Mouse (Mus musculus): Measurements from ENCODE around the gene Nup160. TPM values are rescaled to one million over a fixed set of nuclear protein-coding genes. Genes with fewer than 3 reads are reported as not detected.
A peak's percentile ranks its signal among the peaks of the same experiment; 100 is the strongest.

Gene Nup160
- total and polyA plus RNA-seq, 2 experiments from 2014 or later = 10.9 to 21.6 TPM

- peaks cover 7% of the 10 kb centered on the region; the same call in 1 of the 2 replicates for H3K4me1 ChIP-seq (ENCODE audit: insufficient read depth)
- no peak for DNase-seq
- H3K4me3 ChIP-seq (ENCODE audit: low read depth, low read length) = no peak overlapping the region
- H3K4me2 ChIP-seq (ENCODE audit: low read depth) = no peak overlapping the region
- no peak overlapping the region for H3K9ac ChIP-seq
- H3K27me3 ChIP-seq (ENCODE audit: insufficient read depth, low read length) = no peaks in the 10 kb centered on the region
- TF ChIP-seq CTCF (IDR thresholded peaks at IDR 0.05; ENCODE audit: low read depth) = no peak
- H3K9me3 ChIP-seq (ENCODE audit: low read length) = no peaks in the 10 kb centered on the region
- WGBS = 93% methylated on average over 2 of the region's 2 CpGs
- no peaks in the 10 kb centered on the region for H3K36me3 ChIP-seq (ENCODE audit: insufficient read depth)
- H3K27ac ChIP-seq (ENCODE audit: low read depth, low read length) = no peak overlapping the region
- no peak for ATAC-seq
Measured at GRCm38 (mm10) chr2:90675488-90675887, 1.5 kb upstream of the Nup160 start.

GRCm38 (mm10) chr2:90678256-90679060 is 1.4 kb downstream of the Nup160 start:
- peak overlapping the region; percentile 62 for H3K4me3 ChIP-seq (ENCODE audit: low read depth, low read length)
- DNase-seq (peak; percentile 7), ATAC-seq (peak; percentile 18; the same call in 1 of the 2 replicates)
- peak overlapping the region; percentile 70 for H3K9ac ChIP-seq
- WGBS = 31% methylated on average over 26 of the region's 26 CpGs
- H3K27me3 ChIP-seq (ENCODE audit: insufficient read depth, low read length) = no peaks in the 10 kb centered on the region
- no peaks in the 10 kb centered on the region for H3K9me3 ChIP-seq (ENCODE audit: low read length)
- H3K4me2 ChIP-seq (ENCODE audit: low read depth) = peak overlapping the region; percentile 58
- TF ChIP-seq CTCF (IDR thresholded peaks at IDR 0.05; ENCODE audit: low read depth) = peak; percentile 62
- peak overlapping the region; percentile 93 for H3K27ac ChIP-seq (ENCODE audit: low read depth, low read length)
- H3K36me3 ChIP-seq (ENCODE audit: insufficient read depth) = no peaks in the 10 kb centered on the region
- peaks cover 8% of the 10 kb centered on the region; the same call in 1 of the 2 replicates for H3K4me1 ChIP-seq (ENCODE audit: insufficient read depth)

GRCm38 (mm10) chr2:90679061-90679810 is 2.2 kb downstream of the Nup160 start:
- Histone ChIP-seq H3K27me3 (ENCODE audit: insufficient read depth, low read length) (no peaks in the 10 kb centered on the region), H3K9ac (peak overlapping the region; percentile 70), H3K9me3 (ENCODE audit: low read length) (no peaks in the 10 kb centered on the region), H3K4me1 (ENCODE audit: insufficient read depth) (peaks cover 8% of the 10 kb centered on the region; the same call in 1 of the 2 replicates), H3K27ac (ENCODE audit: low read depth, low read length) (peak overlapping the region; percentile 93), H3K4me2 (ENCODE audit: low read depth) (peak overlapping the region; percentile 87), H3K36me3 (ENCODE audit: insufficient read depth) (0 out of 2 replicates have a peak, but pooled peaks cover 1% of the 10 kb centered on the region), H3K4me3 (ENCODE audit: low read depth, low read length) (peak overlapping the region; percentile 62)
- ATAC-seq = peak; percentile 99
- peak; percentile 94 for DNase-seq
- TF ChIP-seq CTCF (IDR thresholded peaks at IDR 0.05; ENCODE audit: low read depth) = peak; percentile 5; the same call in 1 of the 2 replicates
- WGBS = 3% methylated on average over 63 of the region's 63 CpGs

- no peaks in the 10 kb centered on the region for H3K4me1 ChIP-seq (ENCODE audit: insufficient read depth)
- ATAC-seq (no peak), DNase-seq (no peak)
- no peaks in the 10 kb centered on the region for H3K27me3 ChIP-seq (ENCODE audit: insufficient read depth, low read length)
- WGBS = 91% methylated on average over 4 of the region's 4 CpGs
- H3K36me3 ChIP-seq (ENCODE audit: insufficient read depth) = peaks cover 76% of the 10 kb centered on the region
- no peak overlapping the region for H3K9ac ChIP-seq
- H3K4me3 ChIP-seq (ENCODE audit: low read depth, low read length) = no peak overlapping the region
- H3K9me3 ChIP-seq (ENCODE audit: low read length) = no peaks in the 10 kb centered on the region
- H3K4me2 ChIP-seq (ENCODE audit: low read depth) = no peak overlapping the region
- no peak overlapping the region for H3K27ac ChIP-seq (ENCODE audit: low read depth, low read length)
- no peak for TF ChIP-seq CTCF (IDR thresholded peaks at IDR 0.05; ENCODE audit: low read depth)
Measured at GRCm38 (mm10) chr2:90700943-90701342, 23.9 kb downstream of the Nup160 start.

- H3K9ac ChIP-seq = no peak overlapping the region
- DNase-seq (no peak), ATAC-seq (no peak)
- 10% methylated on average over 1 of the region's 1 CpGs for WGBS
- TF ChIP-seq CTCF (IDR thresholded peaks at IDR 0.05; ENCODE audit: low read depth) = no peak
- no peaks in the 10 kb centered on the region for H3K27me3 ChIP-seq (ENCODE audit: insufficient read depth, low read length)
- no peaks in the 10 kb centered on the region for H3K9me3 ChIP-seq (ENCODE audit: low read length)
- no peak overlapping the region for H3K4me2 ChIP-seq (ENCODE audit: low read depth)
- no peak overlapping the region for H3K27ac ChIP-seq (ENCODE audit: low read depth, low read length)
- no peak overlapping the region for H3K4me3 ChIP-seq (ENCODE audit: low read depth, low read length)
- no peaks in the 10 kb centered on the region for H3K4me1 ChIP-seq (ENCODE audit: insufficient read depth)
- H3K36me3 ChIP-seq (ENCODE audit: insufficient read depth) = peaks cover 85% of the 10 kb centered on the region
Measured at GRCm38 (mm10) chr2:90708548-90708947, 31.5 kb downstream of the Nup160 start.

GRCm38 (mm10) chr2:90715555-90716092 is 38.6 kb downstream of the Nup160 start:
- Histone ChIP-seq H3K9ac (no peak overlapping the region), H3K4me1 (ENCODE audit: insufficient read depth) (no peaks in the 10 kb centered on the region), H3K27ac (ENCODE audit: low read depth, low read length) (no peak overlapping the region), H3K4me2 (ENCODE audit: low read depth) (no peak overlapping the region), H3K36me3 (ENCODE audit: insufficient read depth) (peaks cover 78% of the 10 kb centered on the region), H3K9me3 (ENCODE audit: low read length) (no peaks in the 10 kb centered on the region), H3K4me3 (ENCODE audit: low read depth, low read length) (no peak overlapping the region), H3K27me3 (ENCODE audit: insufficient read depth, low read length) (no peaks in the 10 kb centered on the region)
- DNase-seq (no peak), ATAC-seq (no peak)
- 96% methylated on average over 7 of the region's 7 CpGs for WGBS
- no peak for TF ChIP-seq CTCF (IDR thresholded peaks at IDR 0.05; ENCODE audit: low read depth)

Data from forebrain, postnatal 0 days (tissue).